Mouse (Mus musculus) ES-Bruce4 (cell line): ENCODE measurements around the gene Cfap74. TPM values are rescaled to one million over a fixed set of nuclear protein-coding genes. Genes with fewer than 3 reads are reported as not detected.
A peak's percentile ranks its signal among the peaks of the same experiment; 100 is the strongest.

ENCODE experiments used
- H3K27ac ChIP-seq: 2 replicates; pipeline ENCODE4 v1.5.1; 2012; ENCODE audit warnings: low read length, inconsistent platforms; ENCODE audit not compliant: insufficient read depth
- H3K27me3 ChIP-seq: 2 replicates; pipeline ENCODE4 v1.6.1; 2012; ENCODE audit warnings: mild to moderate bottlenecking, low read length, inconsistent platforms; ENCODE audit not compliant: control insufficient read depth, poor library complexity, insufficient read depth, severe bottlenecking
- H3K36me3 ChIP-seq: 2 replicates; pipeline ENCODE4 v1.6.1; 2012; ENCODE audit warnings: inconsistent platforms, mild to moderate bottlenecking, low read length, moderate library complexity; ENCODE audit not compliant: control insufficient read depth, poor library complexity, insufficient read depth, severe bottlenecking
- H3K4me1 ChIP-seq: one replicate; pipeline ENCODE4 v1.8.1; 2011; ENCODE audit warnings: low read length; ENCODE audit not compliant: control insufficient read depth, insufficient read depth
- H3K4me3 ChIP-seq: 2 replicates; pipeline ENCODE4 v1.5.1; 2011; ENCODE audit warnings: low read depth, mild to moderate bottlenecking, low read length
- H3K9ac ChIP-seq: 2 replicates; pipeline ENCODE4 v1.6.1; 2012; ENCODE audit warnings: low read depth, mild to moderate bottlenecking, inconsistent platforms; ENCODE audit not compliant: poor library complexity, severe bottlenecking
- H3K9me3 ChIP-seq: replicated peaks from 2 replicates; pipeline ENCODE4 v1.6.1; 2012; ENCODE audit warnings: mild to moderate bottlenecking, low read length, inconsistent platforms; ENCODE audit not compliant: control insufficient read depth, poor library complexity, insufficient read depth, severe bottlenecking
- CTCF ChIP-seq: IDR thresholded peaks from one replicate; pipeline ENCODE4 v1.8.1; 2011; ENCODE audit warnings: low read depth, low read length
- EP300 ChIP-seq: IDR thresholded peaks from 2 replicates; pipeline ENCODE4 v1.6.1; 2011; ENCODE audit warnings: low read depth, low read length; ENCODE audit not compliant: insufficient read depth
- POLR2A ChIP-seq: IDR thresholded peaks from one replicate; pipeline ENCODE4 v1.8.1; 2011; ENCODE audit warnings: low read length; ENCODE audit not compliant: insufficient read depth
- polyA plus RNA-seq: library from polyadenylated mRNA; stranded (reverse); fragments of >200 nt; gene quantifications from 2 replicates; pipeline ENCODE4 v1.2.4, GENCODE M21; 2011; ENCODE audit warnings: low read depth; ENCODE audit not compliant: missing spikeins, insufficient read depth, insufficient read length

Cfap74 gene
- polyA plus RNA-seq, 1 experiment: 3.3 TPM

GRCm38 (mm10) chr4:155367739-155368138 is 41.3 kb upstream of the Cfap74 start:
- no peak overlapping the region for H3K9ac ChIP-seq
- no peaks in the 10 kb centered on the region for H3K4me1 ChIP-seq
- H3K9me3 ChIP-seq: no peaks in the 10 kb centered on the region
- no peaks in the 10 kb centered on the region for H3K36me3 ChIP-seq
- H3K27ac ChIP-seq: no peak overlapping the region
- H3K27me3 ChIP-seq: no peaks in the 10 kb centered on the region
- no peak overlapping the region for H3K4me3 ChIP-seq
- TF ChIP-seq POLR2A (no peak), EP300 (no peak), CTCF (no peak)

GRCm38 (mm10) chr4:155368684-155369083 is 40.3 kb upstream of the Cfap74 start:
- Histone ChIP-seq H3K4me3 (no peak overlapping the region), H3K36me3 (no peaks in the 10 kb centered on the region), H3K9ac (no peak overlapping the region), H3K4me1 (no peaks in the 10 kb centered on the region), H3K9me3 (no peaks in the 10 kb centered on the region), H3K27me3 (no peaks in the 10 kb centered on the region), H3K27ac (no peak overlapping the region)
- TF ChIP-seq EP300 (no peak), CTCF (peak; percentile 95)

- H3K27me3 ChIP-seq: no peaks in the 10 kb centered on the region
- no peaks in the 10 kb centered on the region for H3K36me3 ChIP-seq
- no peak overlapping the region for H3K27ac ChIP-seq
- no peaks in the 10 kb centered on the region for H3K9me3 ChIP-seq
- no peaks in the 10 kb centered on the region for H3K4me1 ChIP-seq
- no peak overlapping the region for H3K4me3 ChIP-seq
- no peak overlapping the region for H3K9ac ChIP-seq
- TF ChIP-seq EP300: no peak
- no peak for TF ChIP-seq CTCF
Measured at GRCm38 (mm10) chr4:155370737-155371715, 38.0 kb upstream of the Cfap74 start.

GRCm38 (mm10) chr4:155371797-155372735 is 36.9 kb upstream of the Cfap74 start:
- no peaks in the 10 kb centered on the region for H3K27me3 ChIP-seq
- TF ChIP-seq POLR2A: no peak
- no peak for TF ChIP-seq EP300
- no peak for TF ChIP-seq CTCF
- no peak overlapping the region for H3K9ac ChIP-seq
- H3K36me3 ChIP-seq: no peaks in the 10 kb centered on the region
- no peak overlapping the region for H3K27ac ChIP-seq
- H3K4me3 ChIP-seq: no peak overlapping the region
- H3K9me3 ChIP-seq: no peaks in the 10 kb centered on the region
- no peaks in the 10 kb centered on the region for H3K4me1 ChIP-seq

GRCm38 (mm10) chr4:155381974-155382373 is 27.0 kb upstream of the Cfap74 start:
- TF ChIP-seq POLR2A (no peak), CTCF (no peak), EP300 (no peak)
- H3K36me3 ChIP-seq: no peaks in the 10 kb centered on the region
- no peak overlapping the region for H3K4me3 ChIP-seq
- H3K27me3 ChIP-seq: no peaks in the 10 kb centered on the region
- no peak overlapping the region for H3K27ac ChIP-seq
- H3K4me1 ChIP-seq: no peaks in the 10 kb centered on the region
- no peaks in the 10 kb centered on the region for H3K9me3 ChIP-seq
- no peak overlapping the region for H3K9ac ChIP-seq
